Mouse (Mus musculus): ENCODE measurements around the gene Myo1b. TPM values are rescaled to one million over a fixed set of nuclear protein-coding genes. Genes with fewer than 3 reads are reported as not detected.

The Myo1b gene
- polyA plus RNA-seq, 1 experiment = 1.0 TPM

DNA sequence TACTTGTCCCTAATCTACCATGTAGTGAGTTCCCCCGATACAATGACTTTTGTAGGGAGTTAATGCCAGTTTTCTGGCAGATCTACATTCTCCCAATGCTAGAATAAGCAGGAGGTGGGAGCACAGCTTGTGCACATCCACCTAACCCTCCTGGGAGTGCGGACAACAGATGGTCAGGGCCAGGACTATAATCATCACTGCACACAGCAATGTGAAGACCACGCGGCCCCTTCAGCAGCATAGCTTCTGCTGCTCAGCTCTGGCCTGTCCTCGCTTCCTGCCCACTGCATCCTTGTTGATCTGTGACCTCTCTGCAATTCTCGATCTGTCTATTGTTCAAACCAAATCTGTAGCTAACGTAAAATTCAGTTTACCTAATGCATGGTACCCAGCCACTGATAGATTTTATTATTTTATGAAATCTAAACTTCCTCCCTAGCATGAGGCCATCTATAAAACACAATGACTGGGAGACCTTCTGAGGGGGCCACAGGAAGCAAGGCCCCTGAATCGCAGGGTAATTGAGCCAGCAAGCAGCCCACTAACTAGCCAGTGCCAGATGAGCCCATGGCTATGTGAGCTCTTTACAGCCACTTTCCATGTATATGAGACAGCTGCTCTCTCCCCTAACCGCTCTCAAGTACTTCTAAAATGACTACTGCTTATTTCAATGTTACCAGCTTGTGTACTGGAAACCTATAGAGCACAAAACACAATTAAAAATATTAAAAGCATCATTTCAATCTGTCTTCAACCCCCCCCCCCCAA, 27.6 kb downstream of the Myo1b start:
- Histone ChIP-seq H3K27ac (ENCODE audit: insufficient read depth, low read length) (no peak overlapping the region), H3K27me3 (ENCODE audit: control insufficient read depth, insufficient read depth, low read length) (no peaks in the 10 kb centered on the region), H3K36me3 (ENCODE audit: control insufficient read depth, insufficient read depth, low read length) (no peaks in the 10 kb centered on the region), H3K4me3 (ENCODE audit: extremely low read depth, insufficient read depth, insufficient read length) (no peak overlapping the region), H3K4me1 (ENCODE audit: control insufficient read depth, insufficient read depth, insufficient read length) (no peaks in the 10 kb centered on the region)
- TF ChIP-seq POLR2A (IDR thresholded peaks at IDR 0.05; ENCODE audit: low read depth, low read length) (no peak), CTCF (IDR thresholded peaks at IDR 0.05; ENCODE audit: extremely low read depth, insufficient read depth, insufficient read length, insufficient replicate concordance) (no peak)
- WGBS = 85% methylated on average over 9 of the region's 9 CpGs
- no peak for DNase-seq (ENCODE audit: low read depth in 1 of 2, low spot score in 2 of 2)

DNA sequence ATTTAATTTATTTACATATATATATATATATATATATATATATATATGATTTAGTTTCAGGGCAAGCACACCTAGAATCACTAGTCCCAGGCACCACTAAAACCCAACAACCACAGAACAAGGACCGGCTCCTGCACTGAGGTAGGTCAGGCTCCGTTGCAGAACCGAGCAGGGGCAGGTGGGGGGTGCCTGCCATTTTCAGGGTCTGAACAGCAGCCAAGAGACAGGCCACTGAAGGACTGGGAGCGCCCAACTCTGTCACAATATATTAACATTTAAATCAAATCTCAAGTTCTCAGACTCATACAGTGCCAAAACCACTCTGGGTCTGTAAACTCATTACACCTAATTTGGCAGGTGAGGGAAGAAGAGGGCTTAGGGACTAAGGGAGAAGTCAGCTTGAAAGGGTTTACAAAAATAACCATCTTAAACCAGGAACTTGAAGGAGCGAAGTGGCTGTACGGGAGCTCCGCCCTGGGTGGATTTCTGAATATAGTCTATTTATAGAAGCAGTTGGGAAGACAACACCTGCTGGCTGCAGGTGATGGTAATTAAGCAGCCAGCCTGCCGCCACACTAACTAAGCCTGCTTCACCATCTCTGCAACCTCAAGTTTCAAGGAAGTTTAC, 30.4 kb downstream of the Myo1b start:
- Histone ChIP-seq H3K27ac (ENCODE audit: insufficient read depth, low read length) (no peak overlapping the region), H3K4me3 (ENCODE audit: extremely low read depth, insufficient read depth, insufficient read length) (no peak overlapping the region), H3K27me3 (ENCODE audit: control insufficient read depth, insufficient read depth, low read length) (no peaks in the 10 kb centered on the region), H3K4me1 (ENCODE audit: control insufficient read depth, insufficient read depth, insufficient read length) (no peaks in the 10 kb centered on the region), H3K36me3 (ENCODE audit: control insufficient read depth, insufficient read depth, low read length) (no peaks in the 10 kb centered on the region)
- no peak for DNase-seq (ENCODE audit: low read depth in 1 of 2, low spot score in 2 of 2)
- 88% methylated on average over 8 of the region's 8 CpGs for WGBS
- TF ChIP-seq POLR2A (IDR thresholded peaks at IDR 0.05; ENCODE audit: low read depth, low read length) = no peak
- no peak for TF ChIP-seq CTCF (IDR thresholded peaks at IDR 0.05; ENCODE audit: extremely low read depth, insufficient read depth, insufficient read length, insufficient replicate concordance)

DNA sequence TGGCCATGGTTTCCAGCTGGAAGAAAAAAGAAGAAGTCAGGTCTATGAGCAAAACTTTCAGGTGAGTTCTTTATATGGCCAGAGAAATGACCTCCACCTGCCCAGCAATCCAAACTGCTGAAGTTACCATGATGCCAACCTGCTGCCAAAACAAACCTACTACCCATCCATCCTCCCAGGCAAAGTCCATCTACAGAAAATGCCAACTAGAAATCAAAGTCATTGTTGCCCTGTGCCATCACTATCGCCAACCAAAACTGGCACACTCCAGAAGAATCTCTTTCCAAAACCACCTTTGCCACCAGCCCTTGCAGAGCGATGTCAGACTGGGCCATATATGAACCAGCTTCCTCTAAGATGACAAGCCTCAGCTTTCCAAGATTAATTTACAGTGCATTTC, 32.7 kb downstream of the Myo1b start:
- DNase-seq (ENCODE audit: low read depth in 1 of 2, low spot score in 2 of 2) = no peak
- Histone ChIP-seq H3K4me3 (ENCODE audit: extremely low read depth, insufficient read depth, insufficient read length) (no peak overlapping the region), H3K36me3 (ENCODE audit: control insufficient read depth, insufficient read depth, low read length) (no peaks in the 10 kb centered on the region), H3K4me1 (ENCODE audit: control insufficient read depth, insufficient read depth, insufficient read length) (no peaks in the 10 kb centered on the region), H3K27me3 (ENCODE audit: control insufficient read depth, insufficient read depth, low read length) (no peaks in the 10 kb centered on the region), H3K27ac (ENCODE audit: insufficient read depth, low read length) (no peak overlapping the region)
- TF ChIP-seq POLR2A (IDR thresholded peaks at IDR 0.05; ENCODE audit: low read depth, low read length) (no peak), CTCF (IDR thresholded peaks at IDR 0.05; ENCODE audit: extremely low read depth, insufficient read depth, insufficient read length, insufficient replicate concordance) (no peak)
- 88% methylated on average over 2 of the region's 2 CpGs for WGBS

GRCm38 (mm10) chr1:51882752-51883151, 33.1 kb downstream of the Myo1b start:
- H3K36me3 ChIP-seq (ENCODE audit: control insufficient read depth, insufficient read depth, low read length) = no peaks in the 10 kb centered on the region
- H3K27me3 ChIP-seq (ENCODE audit: control insufficient read depth, insufficient read depth, low read length) = no peaks in the 10 kb centered on the region
- H3K27ac ChIP-seq (ENCODE audit: insufficient read depth, low read length) = no peak overlapping the region
- DNase-seq (ENCODE audit: low read depth in 1 of 2, low spot score in 2 of 2) = no peak
- WGBS = 90% methylated on average over 10 of the region's 10 CpGs
- TF ChIP-seq CTCF (IDR thresholded peaks at IDR 0.05; ENCODE audit: extremely low read depth, insufficient read depth, insufficient read length, insufficient replicate concordance) = no peak
- TF ChIP-seq POLR2A (IDR thresholded peaks at IDR 0.05; ENCODE audit: low read depth, low read length) = no peak
- H3K4me3 ChIP-seq (ENCODE audit: extremely low read depth, insufficient read depth, insufficient read length) = no peak overlapping the region
- H3K4me1 ChIP-seq (ENCODE audit: control insufficient read depth, insufficient read depth, insufficient read length) = no peaks in the 10 kb centered on the region

- WGBS = 84% methylated on average over 12 of the region's 12 CpGs
- DNase-seq (ENCODE audit: low read depth in 1 of 2, low spot score in 2 of 2) = no peak
- Histone ChIP-seq H3K4me3 (ENCODE audit: extremely low read depth, insufficient read depth, insufficient read length) (no peak overlapping the region), H3K36me3 (ENCODE audit: control insufficient read depth, insufficient read depth, low read length) (no peaks in the 10 kb centered on the region), H3K27ac (ENCODE audit: insufficient read depth, low read length) (no peak overlapping the region), H3K27me3 (ENCODE audit: control insufficient read depth, insufficient read depth, low read length) (no peaks in the 10 kb centered on the region), H3K4me1 (ENCODE audit: control insufficient read depth, insufficient read depth, insufficient read length) (peaks cover 2% of the 10 kb centered on the region; the same call in 1 of the 2 replicates)
- TF ChIP-seq POLR2A (IDR thresholded peaks at IDR 0.05; ENCODE audit: low read depth, low read length) (no peak), CTCF (IDR thresholded peaks at IDR 0.05; ENCODE audit: extremely low read depth, insufficient read depth, insufficient read length, insufficient replicate concordance) (no peak)
These were observed 35.7 kb downstream of the Myo1b start for GRCm38 (mm10) chr1:51879927-51880814.

DNA sequence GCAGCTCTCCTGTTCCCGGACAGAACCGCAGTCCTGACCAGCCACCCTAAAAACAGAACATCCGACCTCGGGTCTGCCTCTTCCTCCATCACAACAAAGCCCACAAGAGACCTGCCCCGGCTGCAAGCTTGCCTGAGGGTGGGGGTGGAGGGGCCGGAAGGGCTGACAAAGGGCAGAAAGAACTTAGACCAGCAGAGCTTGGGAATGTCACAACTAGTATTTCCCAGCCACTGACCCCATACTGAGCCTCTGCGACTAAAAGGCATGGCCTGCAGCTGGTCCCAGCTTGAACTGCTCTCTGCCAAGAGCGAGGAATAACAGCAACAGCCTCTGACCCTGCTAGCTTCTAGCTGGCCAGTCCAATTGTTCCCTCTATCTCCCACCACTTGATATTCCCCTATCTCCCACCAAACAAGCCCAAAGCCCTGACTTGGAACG, 36.5 kb downstream of the Myo1b start:
- Histone ChIP-seq H3K4me1 (ENCODE audit: control insufficient read depth, insufficient read depth, insufficient read length) (peaks cover 2% of the 10 kb centered on the region; the same call in 1 of the 2 replicates), H3K36me3 (ENCODE audit: control insufficient read depth, insufficient read depth, low read length) (no peaks in the 10 kb centered on the region), H3K27me3 (ENCODE audit: control insufficient read depth, insufficient read depth, low read length) (no peaks in the 10 kb centered on the region), H3K4me3 (ENCODE audit: extremely low read depth, insufficient read depth, insufficient read length) (no peak overlapping the region), H3K27ac (ENCODE audit: insufficient read depth, low read length) (no peak overlapping the region)
- DNase-seq (ENCODE audit: low read depth in 1 of 2, low spot score in 2 of 2) = no peak
- 25% methylated on average over 9 of the region's 9 CpGs for WGBS
- TF ChIP-seq CTCF (IDR thresholded peaks at IDR 0.05; ENCODE audit: extremely low read depth, insufficient read depth, insufficient read length, insufficient replicate concordance) (no peak), POLR2A (IDR thresholded peaks at IDR 0.05; ENCODE audit: low read depth, low read length) (no peak)

All from spleen, adult 2 months (tissue).